Mouse (Mus musculus) myocyte (in vitro differentiated cells): ENCODE data around the gene Snx14. TPM values are rescaled to one million over a fixed set of nuclear protein-coding genes. Genes with fewer than 3 reads are reported as not detected.

Experiments used
- H3K27me3 ChIP-seq: one replicate; pipeline ENCODE4 v1.6.1; 2011; ENCODE audit not compliant: control insufficient read depth, insufficient read depth, insufficient read length
- H3K36me3 ChIP-seq: one replicate; pipeline ENCODE4 v1.6.1; 2011; ENCODE audit not compliant: control insufficient read depth, insufficient read depth
- H3K4me2 ChIP-seq: one replicate; pipeline ENCODE4 v1.6.1; 2011; ENCODE audit warnings: low read depth, control low read depth
- H3K4me3 ChIP-seq: one replicate; pipeline ENCODE4 v1.5.1; 2011; ENCODE audit warnings: mild to moderate bottlenecking, control low read depth, moderate library complexity
- H3K79me2 ChIP-seq: one replicate; pipeline ENCODE4 v1.6.1; 2011; ENCODE audit not compliant: control insufficient read depth, insufficient read depth
- H3ac ChIP-seq: one replicate; pipeline ENCODE4 v1.6.1; 2011; ENCODE audit not compliant: control insufficient read depth, insufficient read length
- CEBPB ChIP-seq: IDR thresholded peaks from 2 replicates; pipeline ENCODE4 v1.6.1; 2011; ENCODE audit warnings: mild to moderate bottlenecking, moderate library complexity; ENCODE audit not compliant: poor library complexity, insufficient read depth, severe bottlenecking
- E2F4 ChIP-seq: IDR thresholded peaks from one replicate; pipeline ENCODE4 v1.6.1; 2011; ENCODE audit warnings: mild to moderate bottlenecking, control low read depth, moderate library complexity; ENCODE audit not compliant: insufficient read depth
- MAX ChIP-seq: IDR thresholded peaks from one replicate; pipeline ENCODE4 v1.6.1; 2011; ENCODE audit warnings: low read depth, mild to moderate bottlenecking, control low read depth
- MYOD1 ChIP-seq, 3 experiments: IDR thresholded peaks; one replicate each; pipeline ENCODE4 v1.6.1; 2011; ENCODE audit warnings: control low read depth in 2 of 3, low read depth in 2 of 3, mild to moderate bottlenecking in 2 of 3, moderate library complexity in 1 of 3; ENCODE audit not compliant: insufficient read length in 2 of 3, control insufficient read depth in 1 of 3
- MYOG ChIP-seq, 3 experiments: IDR thresholded peaks; one replicate each; pipeline ENCODE4 v1.6.1; 2011; ENCODE audit warnings: control low read depth in 2 of 3, low read depth in 2 of 3, mild to moderate bottlenecking in 2 of 3; ENCODE audit not compliant: insufficient read length in 2 of 3, control insufficient read depth in 1 of 3, insufficient read depth in 1 of 3
- POLR2A ChIP-seq: IDR thresholded peaks from one replicate; pipeline ENCODE4 v1.6.1; 2011; ENCODE audit warnings: low read depth, mild to moderate bottlenecking, control low read depth, moderate library complexity; ENCODE audit not compliant: insufficient read length
- POLR2AphosphoS2 ChIP-seq: IDR thresholded peaks from one replicate; pipeline ENCODE4 v1.6.1; 2011; ENCODE audit warnings: low read depth, control low read depth; ENCODE audit not compliant: insufficient read length
- REST ChIP-seq: IDR thresholded peaks from one replicate; pipeline ENCODE4 v1.6.1; 2011; ENCODE audit warnings: mild to moderate bottlenecking, control low read depth, moderate library complexity; ENCODE audit not compliant: insufficient read depth, insufficient read length
- SRF ChIP-seq: IDR thresholded peaks from one replicate; pipeline ENCODE4 v1.6.1; 2011; ENCODE audit warnings: low read depth; ENCODE audit not compliant: control insufficient read depth, insufficient read length
- TCF12 ChIP-seq: IDR thresholded peaks from one replicate; pipeline ENCODE4 v1.6.1; 2011; ENCODE audit warnings: mild to moderate bottlenecking, control low read depth; ENCODE audit not compliant: poor library complexity, insufficient read depth, severe bottlenecking
- TCF3 ChIP-seq: IDR thresholded peaks from one replicate; pipeline ENCODE4 v1.6.1; 2011; ENCODE audit warnings: low read depth, control low read depth; ENCODE audit not compliant: insufficient read length
- USF1 ChIP-seq: IDR thresholded peaks from one replicate; pipeline ENCODE4 v1.6.1; 2011; ENCODE audit warnings: low read depth, mild to moderate bottlenecking, control low read depth, moderate library complexity
- polyA plus RNA-seq: library from polyadenylated mRNA; unstranded; fragments of >200 nt; fragmentation: generic; extraction: Trizol; gene quantifications from one replicate; pipeline ENCODE4 v1.2.1, GENCODE M21; 2012; ENCODE audit warnings: missing spikeins

Gene Snx14
- polyA plus RNA-seq, 1 experiment: 9.6 TPM

DNA sequence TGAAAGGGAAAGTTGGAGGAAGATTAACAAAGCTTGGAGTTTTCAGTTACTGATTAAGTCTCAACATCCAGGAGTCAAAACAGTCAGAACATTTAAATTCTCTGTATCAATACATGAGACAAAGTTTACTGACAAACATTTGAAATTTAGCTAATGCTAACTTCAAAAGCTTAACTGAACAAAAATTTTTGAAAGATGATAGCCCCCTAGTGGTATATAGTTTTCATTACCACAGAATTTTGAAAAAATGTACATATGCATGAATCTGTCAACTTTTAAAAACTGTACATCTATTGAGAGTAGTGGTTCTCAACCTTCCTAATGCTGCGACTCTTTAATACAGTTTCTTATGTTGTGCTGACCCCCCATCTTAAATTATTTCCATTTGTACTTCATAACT lies 40.3 kb downstream of the Snx14 start:
- H3K4me3 ChIP-seq: no peak overlapping the region
- no peaks in the 10 kb centered on the region for H3K79me2 ChIP-seq
- H3ac ChIP-seq: no peak overlapping the region
- no peaks in the 10 kb centered on the region for H3K27me3 ChIP-seq
- H3K36me3 ChIP-seq: peaks cover 9% of the 10 kb centered on the region
- TF ChIP-seq TCF12: no peak
- no peak for TF ChIP-seq MYOD1 (IDR thresholded peaks at IDR 0.05; ENCODE audit: control insufficient read depth in 1 of 3, insufficient read length in 2 of 3, low read depth in 2 of 3)
- no peak for TF ChIP-seq TCF3
- no peak for TF ChIP-seq SRF
- TF ChIP-seq MAX: no peak
- no peak for TF ChIP-seq MYOG (IDR thresholded peaks at IDR 0.05; ENCODE audit: control insufficient read depth in 1 of 3, insufficient read depth in 1 of 3, insufficient read length in 2 of 3, low read depth in 2 of 3)
- no peak for TF ChIP-seq USF1
- TF ChIP-seq REST: no peak
- no peak for TF ChIP-seq CEBPB
- TF ChIP-seq POLR2A: no peak
- no peak for TF ChIP-seq POLR2AphosphoS2
- no peak for TF ChIP-seq E2F4
- H3K4me2 ChIP-seq: no peak overlapping the region

DNA sequence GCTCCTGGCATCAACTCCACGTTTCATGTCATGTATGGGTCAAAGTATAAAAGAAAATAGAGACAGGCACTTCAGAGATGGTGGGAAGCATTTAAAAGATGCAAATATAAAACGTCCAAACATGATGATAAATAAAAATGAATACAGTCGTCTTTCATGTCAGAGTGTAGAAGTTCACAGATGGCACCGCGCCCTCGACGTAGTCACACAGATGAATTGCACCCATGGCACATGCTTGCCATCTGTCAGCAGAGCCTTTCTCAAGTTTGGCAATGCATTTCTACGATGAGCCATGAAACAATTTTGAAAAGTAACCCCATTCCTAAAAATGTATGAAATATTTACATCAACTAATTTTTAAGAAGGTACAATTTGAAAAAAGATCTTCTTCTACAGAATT lies 43.9 kb downstream of the Snx14 start:
- H3K36me3 ChIP-seq: peaks cover 6% of the 10 kb centered on the region
- no peaks in the 10 kb centered on the region for H3K27me3 ChIP-seq

DNA sequence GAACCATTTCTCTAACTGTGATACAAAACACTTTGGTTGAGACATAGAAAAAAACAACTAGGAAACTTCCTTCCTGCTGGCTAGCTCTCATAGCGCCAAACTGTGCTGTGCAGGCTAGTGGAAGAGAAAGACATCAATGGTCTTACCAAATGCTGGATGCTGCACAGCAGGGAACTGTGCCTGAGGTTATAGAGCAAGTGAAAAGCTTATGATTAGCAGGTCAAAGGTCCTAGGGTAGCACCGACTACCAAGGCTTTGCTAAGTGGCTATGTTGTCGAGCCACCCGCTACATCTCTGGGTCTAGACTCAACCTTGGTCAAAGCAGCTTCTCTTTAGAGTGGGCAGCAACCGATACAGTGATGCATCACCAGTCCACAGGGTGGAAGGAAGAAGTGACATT lies 49.9 kb downstream of the Snx14 start:
- H3K79me2 ChIP-seq: no peaks in the 10 kb centered on the region
- H3K4me2 ChIP-seq: no peak overlapping the region
- H3K36me3 ChIP-seq: peaks cover 9% of the 10 kb centered on the region
- no peak overlapping the region for H3ac ChIP-seq
- no peak for TF ChIP-seq USF1
- no peak for TF ChIP-seq CEBPB
- no peak for TF ChIP-seq MYOG (IDR thresholded peaks at IDR 0.05; ENCODE audit: control insufficient read depth in 1 of 3, insufficient read depth in 1 of 3, insufficient read length in 2 of 3, low read depth in 2 of 3)
- TF ChIP-seq REST: no peak
- no peak for TF ChIP-seq TCF3
- no peak for TF ChIP-seq E2F4
- no peak for TF ChIP-seq SRF
- TF ChIP-seq POLR2AphosphoS2: no peak
- no peak for TF ChIP-seq TCF12
- TF ChIP-seq POLR2A: no peak
- no peak for TF ChIP-seq MYOD1 (IDR thresholded peaks at IDR 0.05; ENCODE audit: control insufficient read depth in 1 of 3, insufficient read length in 2 of 3, low read depth in 2 of 3)
- no peak for TF ChIP-seq MAX
- no peak overlapping the region for H3K4me3 ChIP-seq
- H3K27me3 ChIP-seq: no peaks in the 10 kb centered on the region

More for the DNA sequence above, 43.9 kb downstream of the Snx14 start:
- no peak overlapping the region for H3K4me2 ChIP-seq
- H3ac ChIP-seq: no peak overlapping the region
- H3K4me3 ChIP-seq: no peak overlapping the region
- TF ChIP-seq MAX (no peak), POLR2A (no peak), TCF3 (no peak), CEBPB (no peak), USF1 (no peak), POLR2AphosphoS2 (no peak), E2F4 (no peak), MYOG (IDR thresholded peaks at IDR 0.05; ENCODE audit: control insufficient read depth in 1 of 3, insufficient read depth in 1 of 3, insufficient read length in 2 of 3, low read depth in 2 of 3) (no peak), MYOD1 (IDR thresholded peaks at IDR 0.05; ENCODE audit: control insufficient read depth in 1 of 3, insufficient read length in 2 of 3, low read depth in 2 of 3) (no peak), TCF12 (no peak), REST (no peak), SRF (no peak)
- no peaks in the 10 kb centered on the region for H3K79me2 ChIP-seq

DNA sequence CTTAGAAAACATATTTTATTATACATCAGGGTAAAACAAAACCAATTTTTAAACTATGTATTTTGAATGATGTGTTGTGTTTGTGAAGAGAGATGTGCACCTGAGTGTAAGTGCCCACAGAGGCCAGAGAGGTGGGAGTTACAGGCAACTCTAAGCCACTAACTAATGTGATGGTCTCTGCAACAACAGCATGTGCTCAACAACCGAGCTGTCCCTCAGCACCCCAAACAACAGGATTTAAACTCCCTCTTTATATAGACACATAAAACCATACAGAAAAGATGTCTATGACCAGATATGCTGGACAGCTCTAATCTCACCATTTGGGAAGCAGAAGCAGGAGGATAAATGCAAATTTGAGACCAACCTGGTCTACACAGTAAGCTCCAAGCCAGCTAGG lies 58.2 kb downstream of the Snx14 start:
- TF ChIP-seq SRF (no peak), MYOG (IDR thresholded peaks at IDR 0.05; ENCODE audit: control insufficient read depth in 1 of 3, insufficient read depth in 1 of 3, insufficient read length in 2 of 3, low read depth in 2 of 3) (no peak), CEBPB (no peak), TCF12 (no peak), POLR2AphosphoS2 (no peak)
- H3K79me2 ChIP-seq: no peaks in the 10 kb centered on the region
- no peak overlapping the region for H3K4me3 ChIP-seq
- no peak overlapping the region for H3K4me2 ChIP-seq
- peaks cover 18% of the 10 kb centered on the region for H3K36me3 ChIP-seq
- H3K27me3 ChIP-seq: no peaks in the 10 kb centered on the region
- no peak overlapping the region for H3ac ChIP-seq
